Mouse (Mus musculus) lung, postnatal 0 days (tissue): ENCODE data around the gene Rep15. TPM values are rescaled to one million over a fixed set of nuclear protein-coding genes. Genes with fewer than 3 reads are reported as not detected.

Experiments used
- ATAC-seq: fragments of 200-750 bp; cut with Nextera tagmentation; 2 replicates; pipeline ENCODE4 v1.8.0; 2017; ENCODE audit warnings: moderate library complexity
- DNase-seq: peaks from one replicate; pipeline ENCODE4 v3.0.0-alpha.2; 2016; ENCODE audit warnings: low spot score
- H3K27ac ChIP-seq: fragments of 300-500 bp; sonication (generic); 2 replicates; pipeline ENCODE4 v1.5.1; 2014; ENCODE audit warnings: antibody characterized with exemption, mild to moderate bottlenecking, low read length, mixed read lengths
- H3K27me3 ChIP-seq: fragments of 300-500 bp; sonication (generic); replicated peaks from 2 replicates; pipeline ENCODE4 v1.6.1; 2014; ENCODE audit warnings: low read length, mixed read lengths; ENCODE audit not compliant: insufficient read depth
- H3K36me3 ChIP-seq: fragments of 300-500 bp; sonication (generic); 2 replicates; pipeline ENCODE4 v1.6.1; 2014; ENCODE audit warnings: low read length, mixed read lengths; ENCODE audit not compliant: insufficient read depth
- H3K4me1 ChIP-seq: fragments of 300-500 bp; sonication (generic); 2 replicates; pipeline ENCODE4 v1.6.1; 2014; ENCODE audit warnings: antibody characterized with exemption, low read depth, low read length, mixed read lengths; ENCODE audit not compliant: insufficient read depth
- H3K4me2 ChIP-seq: fragments of 300-500 bp; sonication (generic); replicated peaks from 2 replicates; pipeline ENCODE4 v1.6.1; 2014; ENCODE audit warnings: low read depth, mild to moderate bottlenecking, low read length, moderate library complexity, mixed read lengths
- H3K4me3 ChIP-seq: fragments of 300-500 bp; sonication (generic); 2 replicates; pipeline ENCODE4 v1.5.1; 2014; ENCODE audit warnings: low read depth, low read length
- H3K9ac ChIP-seq: fragments of 300-500 bp; sonication (generic); replicated peaks from 2 replicates; pipeline ENCODE4 v1.6.1; 2014; ENCODE audit warnings: low read depth, mild to moderate bottlenecking
- H3K9me3 ChIP-seq: fragments of 300-500 bp; sonication (generic); 2 replicates; pipeline ENCODE4 v1.6.1; 2016; ENCODE audit warnings: low read length, mixed read lengths
- CTCF ChIP-seq: IDR thresholded peaks from 2 replicates; pipeline ENCODE4 v1.5.1; 2016; ENCODE audit warnings: antibody characterized with exemption, mild to moderate bottlenecking
- EP300 ChIP-seq: IDR thresholded peaks from 2 replicates; pipeline ENCODE4 v1.6.1; 2016; ENCODE audit warnings: antibody characterized with exemption, mild to moderate bottlenecking, control low read depth
- WGBS: fragments of 180-500 bp; shearing (Covaris S2); extraction: QIAGEN DNeasy Blood & Tissue Kit; methylation state at CpG from one replicate; pipeline ENCODE4 v1.1.7; 2014; 5-methylcytosine and 5-hydroxymethylcytosine counted together
- polyA plus RNA-seq: library from polyadenylated mRNA; unstranded; fragments of >200 nt; fragmentation: Nextera tagmentation; extraction: Ambion mirVana; gene quantifications from 2 replicates; pipeline ENCODE4 v1.2.1, GENCODE M21; 2015

Gene Rep15
- polyA plus RNA-seq, 1 experiment from 2014 or later = 0.61 TPM

- DNase-seq (no peak), ATAC-seq (no peak)
- peaks cover 34% of the 10 kb centered on the region for H3K36me3 ChIP-seq
- H3K27me3 ChIP-seq = no peaks in the 10 kb centered on the region
- no peak overlapping the region for H3K4me2 ChIP-seq
- TF ChIP-seq CTCF (no peak), EP300 (no peak)
- no peak overlapping the region for H3K4me3 ChIP-seq
- H3K9me3 ChIP-seq = no peaks in the 10 kb centered on the region
- WGBS = 87% methylated on average over 16 of the region's 16 CpGs
- H3K4me1 ChIP-seq = no peaks in the 10 kb centered on the region
- H3K9ac ChIP-seq = no peak overlapping the region
- no peak overlapping the region for H3K27ac ChIP-seq
Observed at GRCm38 (mm10) chr6:147022375-147023132, 9.8 kb upstream of the Rep15 start.

GRCm38 (mm10) chr6:147023133-147023395 is 9.3 kb upstream of the Rep15 start:
- TF ChIP-seq EP300 = no peak
- no peak for TF ChIP-seq CTCF
- DNase-seq = no peak

GRCm38 (mm10) chr6:147023568-147023967 is 8.8 kb upstream of the Rep15 start:
- H3K27ac ChIP-seq = no peak overlapping the region

More at GRCm38 (mm10) chr6:147023133-147023395, 9.3 kb upstream of the Rep15 start:
- no peak overlapping the region for H3K4me2 ChIP-seq
- H3K9me3 ChIP-seq = no peaks in the 10 kb centered on the region
- 87% methylated on average over 2 of the region's 2 CpGs for WGBS
- H3K4me3 ChIP-seq = no peak overlapping the region
- peaks cover 39% of the 10 kb centered on the region for H3K36me3 ChIP-seq
- H3K4me1 ChIP-seq = no peaks in the 10 kb centered on the region
- no peak overlapping the region for H3K9ac ChIP-seq
- H3K27ac ChIP-seq = no peak overlapping the region
- no peak for ATAC-seq
- H3K27me3 ChIP-seq = no peaks in the 10 kb centered on the region

GRCm38 (mm10) chr6:147024761-147025160 is 7.6 kb upstream of the Rep15 start:
- Histone ChIP-seq H3K27ac (no peak overlapping the region), H3K4me3 (no peak overlapping the region), H3K9ac (no peak overlapping the region), H3K4me1 (no peaks in the 10 kb centered on the region), H3K27me3 (no peaks in the 10 kb centered on the region), H3K4me2 (no peak overlapping the region), H3K9me3 (no peaks in the 10 kb centered on the region), H3K36me3 (peaks cover 51% of the 10 kb centered on the region)
- WGBS = 57% methylated on average over 3 of the region's 3 CpGs
- DNase-seq (no peak), ATAC-seq (no peak)
- TF ChIP-seq CTCF (no peak), EP300 (no peak)

More at GRCm38 (mm10) chr6:147023568-147023967, 8.8 kb upstream of the Rep15 start:
- no peak for DNase-seq
- H3K4me1 ChIP-seq = no peaks in the 10 kb centered on the region
- no peak overlapping the region for H3K4me3 ChIP-seq
- no peaks in the 10 kb centered on the region for H3K27me3 ChIP-seq
- no peaks in the 10 kb centered on the region for H3K9me3 ChIP-seq
- no peak for TF ChIP-seq EP300
- no peak overlapping the region for H3K4me2 ChIP-seq
- no peak for ATAC-seq
- H3K9ac ChIP-seq = no peak overlapping the region
- peaks cover 44% of the 10 kb centered on the region for H3K36me3 ChIP-seq

GRCm38 (mm10) chr6:147028396-147028795 is 4.0 kb upstream of the Rep15 start:
- no peaks in the 10 kb centered on the region for H3K4me1 ChIP-seq
- H3K36me3 ChIP-seq = peaks cover 51% of the 10 kb centered on the region
- no peak for TF ChIP-seq EP300
- TF ChIP-seq CTCF = no peak
- no peak overlapping the region for H3K27ac ChIP-seq
- WGBS = 87% methylated on average over 2 of the region's 2 CpGs
- no peak for DNase-seq
- ATAC-seq = no peak
- no peaks in the 10 kb centered on the region for H3K9me3 ChIP-seq
- no peak overlapping the region for H3K9ac ChIP-seq
- no peak overlapping the region for H3K4me3 ChIP-seq
- H3K27me3 ChIP-seq = no peaks in the 10 kb centered on the region
- H3K4me2 ChIP-seq = no peak overlapping the region

GRCm38 (mm10) chr6:147029591-147029990 is 2.8 kb upstream of the Rep15 start:
- no peaks in the 10 kb centered on the region for H3K9me3 ChIP-seq
- H3K4me2 ChIP-seq = no peak overlapping the region
- ATAC-seq (no peak), DNase-seq (no peak)
- no peaks in the 10 kb centered on the region for H3K4me1 ChIP-seq
- no peak overlapping the region for H3K9ac ChIP-seq
- H3K36me3 ChIP-seq = peaks cover 51% of the 10 kb centered on the region
- TF ChIP-seq CTCF = no peak
- TF ChIP-seq EP300 = no peak
- H3K27ac ChIP-seq = no peak overlapping the region
- H3K27me3 ChIP-seq = no peaks in the 10 kb centered on the region
- H3K4me3 ChIP-seq = no peak overlapping the region
- WGBS = 93% methylated on average over 9 of the region's 9 CpGs
